Mouse (Mus musculus): ENCODE results near the gene Pkn3.

Gene Pkn3

DNA sequence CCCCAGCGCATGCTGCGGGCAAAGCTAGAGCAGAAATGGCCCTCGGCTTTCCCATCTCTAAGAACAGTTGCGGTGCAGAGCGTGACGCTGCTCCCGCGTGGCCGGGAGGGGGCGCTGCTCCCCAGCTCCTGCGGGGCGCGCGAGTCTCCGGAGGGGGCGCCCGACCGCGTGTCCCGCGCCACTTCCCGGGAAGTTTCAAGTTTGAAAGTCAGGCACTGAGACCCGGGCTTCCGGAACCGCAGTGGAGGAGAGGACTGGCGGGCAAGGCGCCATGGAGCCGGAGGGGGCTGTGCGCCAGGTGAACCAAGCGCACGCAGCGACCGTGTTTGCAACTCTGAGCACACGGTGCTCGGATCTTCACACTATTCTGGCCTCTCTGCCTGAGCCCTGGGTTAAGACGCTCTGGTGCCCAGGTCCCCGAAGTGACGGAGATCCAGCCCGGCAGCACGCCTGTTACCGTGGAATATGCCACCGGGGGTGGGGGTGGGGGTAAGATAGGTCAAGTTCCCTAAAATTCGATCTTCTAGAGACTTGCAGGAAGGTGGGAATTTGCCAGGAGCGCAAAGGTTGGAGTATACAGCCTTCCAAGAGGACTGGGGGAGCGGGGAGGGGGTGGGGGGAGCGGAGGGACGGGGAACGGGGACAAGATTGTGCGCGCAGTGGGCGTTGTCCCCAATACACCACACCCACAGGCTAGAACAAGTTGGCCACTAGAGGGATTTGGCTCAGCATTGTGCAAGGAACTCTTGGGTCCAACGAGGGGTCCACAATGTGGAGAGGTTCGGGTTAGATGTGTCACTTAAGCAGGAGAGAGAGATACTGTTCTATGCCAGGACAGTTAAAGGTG, at the start of gene Pkn3:
TSS of gene Pkn3 (plus strand) at position 183 of the 847 bp plus-strand sequence.
- in situ Hi-C loops (cut with MboI; ENCODE audit: unreplicated experiment in 2 of 2), result no loop called here

DNA sequence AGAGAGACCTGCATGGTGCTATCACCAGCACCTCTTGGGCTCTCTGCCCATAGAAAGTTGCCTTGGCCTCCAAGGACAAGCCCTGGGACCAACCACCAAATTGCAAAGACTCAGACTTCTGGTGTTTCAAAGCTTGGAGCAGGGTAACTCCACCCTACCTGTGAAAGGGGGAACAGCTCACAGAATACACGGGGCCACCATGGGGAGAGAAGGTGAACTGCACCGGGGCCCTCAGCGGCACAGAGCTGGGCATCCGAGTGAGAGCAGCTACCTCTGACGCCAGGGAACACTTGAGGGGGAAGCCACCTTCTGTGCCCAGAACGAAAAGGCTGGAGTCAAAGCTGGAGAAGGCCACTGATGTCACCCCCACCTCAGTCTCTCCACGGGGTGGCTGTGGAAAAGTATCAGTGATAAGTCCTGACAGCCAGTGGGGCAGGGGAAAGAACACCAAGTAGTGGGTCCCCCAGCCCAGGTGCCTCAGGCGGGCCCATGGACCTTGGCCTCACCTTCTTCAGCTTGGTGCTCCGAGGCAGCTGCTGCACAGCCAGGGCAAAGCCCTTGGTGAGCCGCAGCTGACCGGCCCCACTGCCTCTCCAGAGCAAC, 45.1 kb upstream of the Pkn3 start:
- in situ Hi-C loops (cut with MboI; ENCODE audit: unreplicated experiment in 2 of 2), result loop anchor here (5.0 to 25.0 kb wide), 2 partner anchors 35 to 130 kb away; partner anchors contain the start of gene Endog (in 1 of the 2)

DNA sequence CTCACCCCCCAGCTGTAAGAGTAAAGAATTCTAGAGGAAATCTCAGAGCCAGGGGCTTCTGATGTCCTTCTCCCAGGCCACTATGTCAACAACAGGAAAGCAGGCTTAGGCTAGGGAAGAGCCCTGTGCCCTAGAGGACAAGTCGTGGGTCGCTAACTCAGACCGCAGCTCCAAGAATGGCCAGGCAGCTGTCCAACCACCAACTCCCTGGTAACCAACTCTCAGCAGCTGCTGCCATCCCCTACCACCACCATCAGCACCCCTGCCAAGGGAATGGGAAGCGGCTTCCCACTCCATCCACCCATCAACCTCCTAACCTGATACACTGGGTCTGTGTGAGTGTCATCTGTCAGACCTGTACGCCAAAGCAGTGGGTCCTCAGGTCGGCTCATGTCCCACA, 44.5 kb upstream of the Pkn3 start:
- in situ Hi-C loops (cut with MboI; ENCODE audit: unreplicated experiment in 2 of 2), result loop anchor here (5.0 to 25.0 kb wide), 2 partner anchors 36 to 129 kb away; partner anchors contain the start of gene Endog (in 1 of the 2)

DNA sequence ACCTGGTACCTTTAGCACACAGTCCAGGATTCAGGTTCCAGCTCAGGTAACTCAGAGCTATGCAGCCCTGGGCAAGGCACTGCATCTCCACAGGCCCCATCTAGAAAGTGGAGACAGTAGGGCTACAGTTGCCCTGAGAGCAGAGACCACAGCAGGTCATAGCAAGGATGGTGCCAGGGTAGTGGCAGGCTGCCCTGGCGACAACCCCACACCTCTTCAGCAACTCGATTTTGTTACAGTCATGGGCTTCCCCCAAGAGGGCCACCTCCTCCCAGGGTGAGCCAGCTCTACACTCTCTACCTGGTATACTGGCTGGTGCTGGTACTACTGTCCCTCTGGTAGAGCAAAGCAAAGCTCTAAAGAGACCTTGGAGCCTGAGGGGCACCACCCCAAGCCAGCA, 39.7 kb upstream of the Pkn3 start:
- in situ Hi-C loops (cut with MboI; ENCODE audit: unreplicated experiment in 2 of 2), result loop anchor here in 1 of 2 experiments (25.0 kb wide), 1 partner anchor 125 kb away; the partner anchor contains the start of gene Endog

DNA sequence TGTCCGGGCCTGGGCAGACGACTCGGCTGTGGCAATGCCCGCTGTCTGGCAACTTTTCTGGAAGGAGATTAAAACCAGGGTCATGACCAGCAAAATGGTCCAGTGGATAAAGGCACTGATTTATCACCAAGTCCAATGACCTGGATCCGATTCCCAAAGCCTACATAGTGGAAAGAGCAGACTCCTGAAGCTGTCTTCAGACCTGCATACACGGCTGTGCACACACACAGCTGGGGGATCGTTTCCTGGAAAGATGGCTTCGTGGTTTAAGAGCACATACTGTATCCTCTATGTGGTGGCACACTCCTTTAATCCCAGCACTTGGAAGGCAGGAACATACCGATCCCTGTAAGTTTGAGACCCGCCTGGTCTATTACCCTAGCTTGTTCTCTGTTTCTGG, 39.1 kb upstream of the Pkn3 start:
- in situ Hi-C loops (cut with MboI; ENCODE audit: unreplicated experiment in 2 of 2), result loop anchor here in 1 of 2 experiments (25.0 kb wide), 1 partner anchor 124 kb away; the partner anchor contains the start of gene Endog

DNA sequence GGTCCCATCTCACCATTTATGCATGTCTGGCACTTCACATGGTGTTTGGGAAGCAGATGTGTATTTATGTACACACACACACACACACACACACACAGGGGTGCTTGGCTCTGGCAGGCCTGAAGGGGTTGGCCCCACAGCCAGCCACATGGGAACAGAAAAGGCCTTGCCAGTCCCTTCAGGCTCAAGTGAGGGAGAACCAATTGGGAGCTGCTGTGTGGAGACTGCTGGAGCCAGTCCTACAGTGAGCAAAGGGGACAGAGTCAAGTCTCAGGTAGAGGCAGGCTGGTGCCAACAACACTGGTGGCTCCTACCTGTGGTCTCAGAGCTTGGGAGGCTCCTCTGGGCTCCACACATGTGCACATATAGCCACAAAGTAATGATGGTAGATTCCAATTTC, 37.8 kb upstream of the Pkn3 start:
- in situ Hi-C loops (cut with MboI; ENCODE audit: unreplicated experiment in 2 of 2), result loop anchor here (5.0 to 25.0 kb wide), 5 partner anchors 58 to 895 kb away; partner anchors contain the start of gene Endog (in 1 of the 2)

DNA sequence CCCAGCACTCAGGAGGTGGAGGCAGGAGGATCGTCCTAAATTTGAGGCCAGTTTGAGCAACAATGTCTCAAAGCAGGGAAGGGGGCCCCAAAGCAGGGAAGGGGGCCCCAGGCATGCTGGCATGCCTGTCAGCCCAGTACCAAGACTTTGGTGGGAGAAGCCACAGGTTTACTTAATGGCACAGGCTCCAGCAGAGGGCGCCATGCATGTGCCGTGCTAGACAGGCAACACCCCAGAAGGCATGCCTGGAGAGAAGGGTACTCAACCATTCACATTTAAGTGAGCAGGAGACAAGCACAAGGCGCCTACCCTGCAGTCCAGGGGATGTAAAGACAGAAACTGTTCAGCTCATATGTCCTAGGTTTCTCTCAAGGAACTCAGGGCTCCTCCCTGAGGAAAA, 35.0 kb upstream of the Pkn3 start:
- in situ Hi-C loops (cut with MboI; ENCODE audit: unreplicated experiment in 2 of 2), result loop anchor here (5.0 to 25.0 kb wide), 5 partner anchors 55 to 892 kb away; partner anchors contain the start of gene Endog (in 1 of the 2)

DNA sequence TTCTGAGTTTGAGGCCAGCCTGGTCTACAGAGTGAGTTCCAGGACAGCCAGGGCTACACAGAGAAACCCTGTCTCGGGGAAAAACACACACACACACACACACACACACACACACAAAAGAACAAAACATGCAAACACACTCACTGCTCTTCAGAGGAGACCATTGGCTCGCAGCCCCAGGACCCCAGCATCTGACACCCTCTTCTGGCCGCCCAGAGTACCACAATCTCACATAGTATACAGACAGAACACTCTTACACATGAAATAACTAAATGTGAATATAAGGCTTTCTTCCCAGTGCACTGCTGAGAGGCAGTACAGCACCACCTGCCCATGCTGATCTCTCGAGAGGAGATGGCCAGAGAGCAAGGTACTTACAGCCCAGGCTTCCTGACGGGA, 32.9 kb upstream of the Pkn3 start:
- in situ Hi-C loops (cut with MboI; ENCODE audit: unreplicated experiment in 2 of 2), result loop anchor here (5.0 to 25.0 kb wide), 5 partner anchors 53 to 890 kb away; partner anchors contain the start of gene Endog (in 1 of the 2)

DNA sequence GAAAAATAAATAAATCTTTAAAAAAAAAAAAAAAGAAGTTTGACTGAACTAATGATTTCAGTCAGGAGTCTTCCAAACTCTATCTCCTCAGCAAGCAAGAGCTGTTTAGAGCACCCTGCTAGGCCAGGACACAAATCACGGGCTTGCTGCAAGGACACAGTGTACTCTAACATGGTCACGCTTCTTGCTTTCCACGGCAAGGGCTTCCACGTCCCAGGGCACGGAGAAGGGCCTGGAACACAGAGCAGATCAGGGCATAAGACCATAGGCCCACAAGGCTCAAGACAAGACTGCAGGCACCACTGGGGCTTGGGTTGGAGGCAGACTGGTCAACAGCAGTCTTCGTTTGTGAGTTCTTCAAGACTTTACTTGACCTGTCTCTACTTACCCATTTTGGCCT, 30.4 kb upstream of the Pkn3 start:
- in situ Hi-C loops (cut with MboI; ENCODE audit: unreplicated experiment in 2 of 2), result loop anchor here (10.0 to 25.0 kb wide), 4 partner anchors 115 to 888 kb away; partner anchors contain the start of gene Endog (in 1 of the 2)

DNA sequence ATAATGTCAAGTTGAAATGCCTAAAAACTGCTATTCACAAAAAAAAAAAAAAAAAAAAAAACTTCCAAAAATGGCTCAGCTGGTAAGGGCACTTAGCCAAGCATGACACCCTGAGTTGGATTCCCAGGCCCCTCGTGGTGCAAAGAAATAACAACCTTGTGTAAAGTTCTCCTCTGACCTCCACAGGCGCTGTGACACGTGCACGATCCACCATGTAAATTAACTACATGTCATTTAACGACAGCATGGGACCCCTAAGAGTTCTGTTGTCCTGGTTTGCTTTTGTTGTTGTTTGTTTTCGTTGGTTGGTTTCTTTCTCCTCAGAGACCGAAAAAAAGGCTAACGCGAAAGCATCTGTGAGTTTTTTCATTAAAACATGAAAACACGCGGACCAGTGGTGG, 29.4 kb upstream of the Pkn3 start:
- in situ Hi-C loops (cut with MboI; ENCODE audit: unreplicated experiment in 2 of 2), result loop anchor here (10.0 to 25.0 kb wide), 4 partner anchors 114 to 887 kb away; partner anchors contain the start of gene Endog (in 1 of the 2)

DNA sequence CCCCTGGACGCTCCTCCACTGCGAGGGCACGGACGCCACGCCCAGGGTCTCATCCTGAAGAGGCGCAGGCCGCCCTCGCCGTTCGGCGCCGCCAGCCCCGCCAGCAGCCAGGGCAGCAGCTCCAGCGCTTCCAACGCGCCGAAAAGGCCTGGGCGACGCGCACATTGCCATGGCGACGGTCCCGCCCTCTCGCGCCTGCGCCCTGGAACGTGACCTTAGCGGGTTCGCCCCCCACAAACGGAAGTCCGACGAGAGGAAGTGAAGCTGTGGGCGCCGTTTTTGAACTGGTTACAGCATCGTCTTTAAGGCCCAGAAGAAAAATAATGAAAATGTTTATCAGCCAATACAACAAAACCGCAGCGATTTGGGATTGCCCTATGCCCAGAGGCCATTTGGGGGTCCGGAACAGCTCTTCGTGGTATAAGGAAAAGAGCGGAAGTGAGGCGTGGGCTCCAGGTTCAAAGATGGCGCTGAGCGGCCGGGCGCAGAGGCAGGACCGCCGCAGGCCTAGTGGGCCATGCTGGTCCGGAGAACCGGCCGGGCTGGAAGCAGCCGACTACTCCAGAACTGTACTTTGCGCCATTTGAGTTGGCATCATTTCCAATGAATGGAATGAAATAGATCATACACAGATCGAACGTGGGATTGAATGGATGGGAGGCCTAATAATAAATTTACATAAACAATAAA, 28.6 kb upstream of the Pkn3 start, which contains the start of gene Wdr34:
TSS of gene Wdr34 (minus strand) at position 183 of the 690 bp plus-strand sequence.
- in situ Hi-C loops (cut with MboI; ENCODE audit: unreplicated experiment in 2 of 2), result loop anchor here (10.0 to 25.0 kb wide), 4 partner anchors 113 to 886 kb away; partner anchors contain the start of gene Endog (in 1 of the 2)

DNA sequence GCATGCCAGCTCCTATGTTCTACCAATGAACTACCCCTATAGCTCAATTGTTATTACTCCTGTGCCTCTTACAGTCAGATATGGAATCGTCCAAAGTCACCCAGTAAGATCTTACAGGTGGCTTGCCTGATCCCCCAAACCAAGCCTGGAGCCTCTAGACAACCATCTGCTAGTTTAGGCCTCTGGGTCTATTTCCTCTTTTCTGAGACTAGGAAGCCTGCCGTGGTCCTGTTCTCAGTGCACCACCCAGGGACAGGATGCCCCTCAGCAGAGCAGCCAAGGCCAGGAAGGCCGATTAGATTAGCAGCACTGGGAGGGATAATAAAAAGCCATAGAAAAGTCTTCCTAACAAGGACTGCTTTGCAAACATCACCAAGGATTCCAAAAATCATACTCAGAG, 27.7 kb upstream of the Pkn3 start:
- in situ Hi-C loops (cut with MboI; ENCODE audit: unreplicated experiment in 2 of 2), result loop anchor here (10.0 to 25.0 kb wide), 5 partner anchors 112 to 885 kb away; partner anchors contain the start of genes Cstad (in 1 of the 2) and Endog (in 1 of the 2)

DNA sequence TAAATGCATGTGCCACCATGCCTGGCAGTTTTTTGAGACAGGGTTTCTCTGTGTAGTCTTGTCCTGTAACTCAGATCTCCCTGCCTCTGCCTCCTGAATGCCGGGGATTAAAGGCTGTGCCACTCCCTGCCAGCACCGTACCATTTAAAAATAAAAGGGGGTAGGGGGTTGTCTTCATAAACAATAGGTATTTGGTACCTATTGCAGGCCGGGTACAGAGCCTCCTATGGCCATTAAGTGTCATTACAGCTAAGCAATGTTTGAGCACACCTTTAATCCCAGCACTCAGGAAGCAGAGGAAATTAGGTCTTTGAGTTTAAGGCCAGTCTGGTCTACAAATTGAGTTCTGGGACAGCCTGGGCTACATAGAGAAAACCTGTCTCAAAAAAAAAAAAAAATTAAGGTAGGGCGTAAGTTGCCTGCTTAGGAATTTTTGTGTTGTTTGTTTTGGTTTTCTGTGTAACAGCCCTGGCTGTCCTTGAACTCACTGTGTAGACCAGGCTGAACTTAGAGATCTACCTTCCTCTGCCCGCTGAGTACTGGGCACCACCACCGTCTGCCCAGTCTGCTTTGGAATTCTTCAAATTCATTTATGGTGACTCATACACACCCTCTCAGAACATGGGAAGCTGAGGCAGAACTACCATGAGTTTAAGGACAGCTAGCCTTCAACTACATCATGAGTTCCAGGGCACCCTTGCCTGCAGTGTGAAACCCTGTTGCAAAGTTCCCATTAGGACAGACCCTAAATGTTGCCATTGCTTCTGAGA, 25.3 kb upstream of the Pkn3 start:
- in situ Hi-C loops (cut with MboI; ENCODE audit: unreplicated experiment in 2 of 2), result loop anchor here in 1 of 2 experiments (25.0 kb wide), 1 partner anchor 535 kb away; the partner anchor contains the start of gene Cstad

DNA sequence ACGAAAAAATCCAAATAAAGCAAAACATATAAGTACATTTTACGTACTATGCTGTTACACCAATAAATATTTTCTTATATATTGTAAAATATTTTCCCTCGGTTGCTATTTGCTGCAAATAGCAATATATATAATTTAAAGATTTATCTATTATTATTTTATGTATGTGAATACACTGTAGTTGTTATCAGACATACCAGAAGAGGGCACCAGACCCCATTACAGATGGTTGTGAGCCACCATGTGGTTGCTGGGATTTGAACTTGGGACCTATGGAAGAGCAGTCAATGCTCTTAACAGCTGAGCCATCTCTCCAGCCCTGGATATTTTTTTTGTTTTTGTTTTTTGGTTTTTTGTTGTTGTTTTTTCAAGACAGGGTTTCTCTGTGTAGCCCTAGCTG, 22.2 kb upstream of the Pkn3 start:
- in situ Hi-C loops (cut with MboI; ENCODE audit: unreplicated experiment in 2 of 2), result loop anchor here in 1 of 2 experiments (25.0 kb wide), 1 partner anchor 532 kb away; the partner anchor contains the start of gene Cstad

DNA sequence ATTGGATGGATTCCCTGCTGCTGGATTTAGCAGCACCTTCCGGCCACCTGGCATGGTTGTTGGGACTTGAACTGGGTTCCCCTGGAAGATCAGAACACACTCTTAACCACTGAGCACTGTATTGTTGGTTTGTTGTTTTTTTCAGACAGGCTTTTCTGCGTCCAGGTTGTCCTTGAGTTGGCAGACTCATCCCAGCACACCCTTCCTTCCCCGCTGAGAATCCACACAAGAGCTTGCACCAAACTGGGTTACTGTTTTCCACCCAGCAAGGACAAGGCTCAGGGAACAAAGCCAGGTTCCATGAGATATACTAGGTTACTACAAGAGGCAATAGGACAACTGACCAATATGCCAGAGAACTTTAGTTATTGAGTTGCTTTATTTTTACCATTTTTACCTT, 20.7 kb upstream of the Pkn3 start:
- in situ Hi-C loops (cut with MboI; ENCODE audit: unreplicated experiment in 2 of 2), result loop anchor here in 1 of 2 experiments (25.0 kb wide), 1 partner anchor 531 kb away; the partner anchor contains the start of gene Cstad

DNA sequence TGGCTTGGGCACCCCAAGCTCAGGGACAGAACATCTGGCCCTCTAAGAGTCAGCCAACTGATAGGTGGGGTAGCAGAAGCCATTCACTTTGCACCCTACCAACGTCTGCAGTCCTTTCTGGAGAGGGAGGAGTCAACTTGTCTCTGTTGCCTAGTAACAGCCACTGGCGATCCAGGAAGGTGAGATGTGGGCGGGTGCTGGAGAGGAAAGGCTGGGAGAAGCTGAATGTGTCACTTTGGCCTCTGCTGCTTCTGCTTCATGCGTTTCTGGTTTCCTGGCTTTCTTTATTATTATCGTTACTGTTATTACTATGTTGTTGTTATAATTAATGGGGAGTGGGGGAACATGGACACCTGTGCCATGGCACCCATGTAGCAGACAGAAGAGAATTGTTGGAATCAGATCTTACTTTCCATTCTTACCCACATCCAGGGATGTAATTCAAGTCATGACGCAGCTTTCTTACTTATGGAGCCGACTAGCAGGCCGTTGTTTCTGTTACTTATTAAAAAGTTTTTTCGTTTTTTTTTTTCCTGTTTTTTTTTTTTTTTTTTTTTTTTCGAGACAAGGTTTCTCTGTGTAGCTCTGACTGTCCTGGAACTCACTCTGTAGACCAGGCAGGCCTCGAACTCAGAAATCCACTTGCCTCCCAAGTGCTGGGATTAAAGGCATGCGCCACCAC, 20.1 kb upstream of the Pkn3 start, which contains the start of gene Set:
TSS of gene Set (plus strand) at position 156 of the 682 bp plus-strand sequence.
- in situ Hi-C loops (cut with MboI; ENCODE audit: unreplicated experiment in 2 of 2), result loop anchor here in 1 of 2 experiments (25.0 kb wide), 1 partner anchor 530 kb away; the partner anchor contains the start of gene Cstad

DNA sequence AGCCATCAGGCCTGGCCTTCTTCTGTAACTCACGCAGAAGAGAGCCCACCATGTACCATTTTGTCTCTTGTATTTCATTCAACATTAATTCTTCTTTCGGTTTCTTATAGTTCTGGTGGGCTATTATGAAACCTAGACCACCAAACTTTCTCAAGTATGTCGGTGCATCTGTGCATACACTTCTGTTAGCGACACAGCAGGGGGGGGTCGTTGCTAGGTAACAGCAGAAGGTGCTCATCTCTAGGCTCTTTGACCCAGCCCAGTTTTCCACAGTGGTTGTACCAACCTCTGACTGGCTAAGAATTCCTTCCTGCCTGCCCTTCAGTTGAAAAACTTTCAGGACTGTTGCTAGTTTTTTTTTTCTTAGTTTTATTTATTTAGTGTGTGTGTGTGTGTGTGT, 19.1 kb upstream of the Pkn3 start:
- in situ Hi-C loops (cut with MboI; ENCODE audit: unreplicated experiment in 2 of 2), result loop anchor here in 1 of 2 experiments (25.0 kb wide), 1 partner anchor 529 kb away; the partner anchor contains the start of gene Cstad
